Mouse (Mus musculus): ENCODE results near the gene Adcyap1r1.

Adcyap1r1 gene

DNA sequence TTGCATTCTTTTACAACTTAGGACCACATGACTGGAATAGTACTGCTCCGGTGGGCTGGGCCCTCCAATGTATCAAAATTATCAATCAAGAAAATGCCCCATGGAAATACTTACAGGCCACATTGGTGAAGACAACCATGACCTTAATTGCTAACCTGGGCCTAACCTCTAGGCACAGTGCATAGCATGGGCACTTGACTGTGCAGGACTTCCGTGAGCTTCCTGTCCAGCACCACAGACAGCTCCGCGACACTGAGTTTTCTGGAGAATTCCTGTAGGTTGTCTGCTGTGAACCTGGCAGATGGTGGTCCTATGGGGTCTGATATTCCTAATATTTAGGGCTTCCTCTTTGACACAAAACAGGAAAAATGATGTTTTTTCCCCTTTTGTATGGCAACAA, 54.7 kb downstream of the Adcyap1r1 start:
- TF ChIP-seq GATA4 (IDR thresholded peaks at IDR 0.05; ENCODE audit: insufficient replicate concordance, low read length), result no peak

- TF ChIP-seq GATA4 (IDR thresholded peaks at IDR 0.05; ENCODE audit: insufficient replicate concordance, low read length), result no peak
Observed at GRCm38 (mm10) chr6:55509130-55509870, 57.5 kb downstream of the Adcyap1r1 start.

DNA sequence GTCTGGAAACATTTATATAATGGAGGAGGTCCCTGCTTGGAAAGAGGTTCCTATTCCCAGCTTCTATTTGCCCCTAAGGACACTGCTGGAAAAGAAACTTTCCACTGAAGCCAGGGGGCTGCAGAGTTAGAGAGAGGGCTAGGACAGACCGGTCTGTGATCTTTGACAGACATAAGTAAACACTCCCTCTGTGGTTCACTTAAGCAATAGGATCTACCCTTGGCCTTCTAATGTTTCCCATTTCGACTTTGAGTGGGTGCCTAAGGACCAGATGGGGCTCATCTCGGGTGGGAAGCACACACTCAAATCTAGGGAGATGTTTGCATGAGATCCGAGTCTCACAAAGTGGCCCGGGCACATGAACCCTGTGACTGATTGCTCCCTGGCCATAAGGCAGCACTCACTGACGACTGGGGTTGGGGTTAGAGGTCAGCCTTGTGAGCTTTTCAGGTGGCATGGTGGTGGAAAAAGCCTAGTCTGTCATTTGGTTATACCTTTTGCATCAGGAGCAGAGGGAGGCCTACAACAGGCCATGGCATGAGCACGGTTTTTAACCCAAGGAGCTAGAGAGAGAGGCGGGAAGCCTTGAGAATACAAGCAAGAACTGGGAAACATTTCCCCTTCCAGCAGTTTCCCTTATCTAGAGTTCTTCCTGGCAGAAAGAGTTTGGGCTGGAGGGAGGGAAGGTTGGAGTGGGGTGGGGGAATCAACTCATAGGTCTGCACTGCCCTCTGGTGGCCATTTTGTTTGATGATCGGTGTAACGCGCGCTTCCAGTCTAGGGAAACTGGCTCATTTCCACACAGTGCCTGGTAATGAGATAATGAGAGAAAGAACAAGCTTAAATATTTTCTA, 59.7 kb downstream of the Adcyap1r1 start:
- no peak for TF ChIP-seq GATA4 (IDR thresholded peaks at IDR 0.05; ENCODE audit: insufficient replicate concordance, low read length)

DNA sequence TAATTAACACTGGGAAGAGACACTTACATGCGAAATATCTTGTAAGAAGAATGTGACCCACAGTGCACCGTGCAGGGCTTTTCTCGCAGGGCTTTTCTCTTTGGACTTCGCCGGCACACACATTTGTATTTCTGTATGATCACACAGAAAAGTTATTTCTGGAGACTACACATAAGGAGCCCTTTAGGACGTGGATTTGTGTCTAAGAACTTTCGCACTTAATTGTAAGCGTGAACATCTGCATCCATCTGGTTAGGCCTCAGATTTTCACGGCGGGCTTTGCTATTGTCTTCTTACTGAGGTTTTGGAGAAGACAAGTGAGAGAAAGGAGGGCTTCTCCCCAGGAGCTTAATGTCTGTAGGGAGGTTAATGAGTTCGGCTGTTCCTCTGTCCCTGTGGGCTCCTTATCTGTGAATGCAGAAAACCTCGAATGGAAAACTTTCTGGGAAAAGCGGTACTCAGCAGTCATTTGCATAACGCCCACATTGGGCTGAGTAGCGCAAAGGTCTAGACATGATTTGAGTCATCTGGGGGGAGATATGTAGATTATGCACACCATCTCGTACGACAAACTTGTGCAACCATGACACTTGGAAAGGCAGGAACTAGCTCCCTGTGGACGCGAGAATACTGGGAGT, 60.4 kb downstream of the Adcyap1r1 start:
- TF ChIP-seq GATA4 (IDR thresholded peaks at IDR 0.05; ENCODE audit: insufficient replicate concordance, low read length), result no peak

GRCm38 (mm10) chr6:55513477-55513876, 61.7 kb downstream of the Adcyap1r1 start:
- no peak for TF ChIP-seq GATA4 (IDR thresholded peaks at IDR 0.05; ENCODE audit: insufficient replicate concordance, low read length)

DNA sequence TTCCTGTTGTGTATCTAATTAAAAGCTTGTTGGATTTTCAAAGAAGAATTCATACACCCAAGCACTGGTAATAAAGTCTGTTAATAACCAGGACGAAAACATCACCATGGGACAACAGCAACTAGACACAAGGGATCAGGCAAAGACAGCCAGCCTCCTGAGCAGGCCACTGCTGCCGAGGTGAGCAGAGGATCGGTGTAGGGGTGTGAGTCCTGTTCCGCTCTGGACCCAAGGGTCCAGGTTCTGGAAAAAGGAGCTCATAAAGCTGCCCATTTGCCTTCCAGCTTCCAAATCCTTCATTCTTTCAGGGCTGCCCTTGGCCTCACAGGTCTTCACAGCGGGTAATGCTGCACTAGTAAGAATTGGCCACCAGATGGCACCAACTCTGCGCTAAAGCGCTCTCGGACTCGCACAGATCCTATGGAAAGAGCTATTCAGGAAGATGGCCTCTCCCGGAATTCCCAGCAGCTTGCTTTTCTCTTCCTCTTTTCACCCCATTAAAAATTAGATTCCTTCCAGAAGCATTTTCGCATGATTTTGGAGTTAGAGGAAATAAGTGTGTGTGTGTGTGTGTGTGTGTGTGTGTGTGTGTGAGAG, 67.9 kb downstream of the Adcyap1r1 start:
- no peak for TF ChIP-seq GATA4 (IDR thresholded peaks at IDR 0.05; ENCODE audit: insufficient replicate concordance, low read length)

GRCm38 (mm10) chr6:55520237-55521095, 68.7 kb downstream of the Adcyap1r1 start:
- no peak for TF ChIP-seq GATA4 (IDR thresholded peaks at IDR 0.05; ENCODE audit: insufficient replicate concordance, low read length)

GRCm38 (mm10) chr6:55536469-55536868, 84.7 kb downstream of the Adcyap1r1 start:
- no peak for TF ChIP-seq GATA4 (IDR thresholded peaks at IDR 0.05; ENCODE audit: insufficient replicate concordance, low read length)

DNA sequence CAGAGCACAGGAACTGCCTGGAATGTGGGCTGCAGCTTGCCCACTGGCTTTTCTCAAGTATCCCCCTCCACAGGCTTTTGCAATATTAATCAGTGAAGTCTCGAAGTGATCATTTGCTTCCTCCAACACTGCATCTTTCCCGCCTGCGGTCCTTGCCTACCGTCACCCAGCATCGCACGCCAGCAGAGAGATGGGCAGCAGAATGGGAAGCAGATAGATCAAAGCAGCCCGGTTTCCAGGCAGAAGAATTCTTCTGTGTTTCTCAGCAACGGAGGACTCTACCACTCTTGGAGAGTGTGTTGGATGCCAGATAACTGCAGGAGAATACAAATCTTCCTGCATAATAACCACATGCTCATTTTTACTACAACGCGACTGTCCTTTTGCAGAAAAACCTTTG, 87.4 kb downstream of the Adcyap1r1 start:
- TF ChIP-seq GATA4 (IDR thresholded peaks at IDR 0.05; ENCODE audit: insufficient replicate concordance, low read length), result no peak

DNA sequence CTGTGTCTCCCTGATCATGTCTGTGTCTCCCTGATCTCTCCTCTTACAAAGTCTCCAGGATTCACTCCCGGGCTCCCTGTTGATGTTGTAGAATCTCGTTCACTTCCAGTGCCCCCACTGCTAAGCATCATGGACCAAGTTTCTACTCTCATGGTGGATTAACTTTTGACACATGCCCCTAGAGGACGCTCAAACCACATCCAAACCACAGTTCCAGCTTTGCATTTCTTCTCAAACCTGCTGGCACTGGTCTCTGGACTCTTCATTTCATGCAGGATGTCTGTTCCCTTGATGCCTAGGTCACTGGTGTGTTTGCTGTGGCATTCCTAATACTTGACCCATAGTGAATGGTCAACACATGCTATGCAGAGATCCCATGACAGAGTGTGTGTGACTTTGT, 90.6 kb downstream of the Adcyap1r1 start:
- TF ChIP-seq GATA4 (IDR thresholded peaks at IDR 0.05; ENCODE audit: insufficient replicate concordance, low read length), result no peak

- no peak for TF ChIP-seq GATA4 (IDR thresholded peaks at IDR 0.05; ENCODE audit: insufficient replicate concordance, low read length)
Observed at GRCm38 (mm10) chr6:55543345-55543744, 91.6 kb downstream of the Adcyap1r1 start.

- no peak for TF ChIP-seq GATA4 (IDR thresholded peaks at IDR 0.05; ENCODE audit: insufficient replicate concordance, low read length)
Observed at GRCm38 (mm10) chr6:55549211-55549610, 97.4 kb downstream of the Adcyap1r1 start.

DNA sequence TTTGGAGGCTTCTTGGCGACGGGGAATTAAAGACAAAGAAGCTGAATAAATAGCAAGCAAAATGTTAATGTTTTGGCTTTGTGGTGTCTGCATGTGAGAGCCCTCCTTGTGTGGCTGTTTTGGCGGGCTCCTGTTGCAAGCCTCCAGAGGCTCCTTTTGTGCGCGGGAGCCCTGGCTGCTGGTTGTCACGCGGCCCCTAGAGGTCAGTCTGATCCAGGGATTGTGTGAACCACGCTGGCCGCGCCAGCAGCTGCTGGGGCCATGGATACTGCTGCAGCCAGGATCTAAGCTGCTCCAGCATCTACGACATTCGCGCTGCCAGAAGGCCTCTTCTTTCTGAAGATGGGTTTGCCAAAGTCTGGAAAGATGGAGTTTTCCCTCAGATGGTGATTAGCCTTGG, 99.1 kb downstream of the Adcyap1r1 start:
- TF ChIP-seq GATA4 (IDR thresholded peaks at IDR 0.05; ENCODE audit: insufficient replicate concordance, low read length), result no peak
